Mouse (Mus musculus): ENCODE results near the gene Ctnnd2.

- TF ChIP-seq FLI1 (IDR thresholded peaks at IDR 0.05; ENCODE audit: low read length) (no peak), GATA1 (IDR thresholded peaks at IDR 0.05; ENCODE audit: borderline replicate concordance, low read length) (no peak)
These were observed 279.5 kb downstream of the Ctnnd2 start for GRCm38 (mm10) chr15:30451921-30452320.
